Mouse (Mus musculus): Measurements from ENCODE around the gene Axin2. TPM values are rescaled to one million over a fixed set of nuclear protein-coding genes. Genes with fewer than 3 reads are reported as not detected.

Gene Axin2
- polyA plus RNA-seq, 1 experiment from 2014 or later, result 11.0 TPM

- Histone ChIP-seq H3K9ac (replicated peaks; ENCODE audit: low read depth) (no peak overlapping the region), H3K27ac (ENCODE audit: low read length) (no peak overlapping the region), H3K4me2 (replicated peaks; ENCODE audit: low read depth, low read length) (no peak overlapping the region), H3K36me3 (ENCODE audit: insufficient read depth, low read length) (peaks cover 4% of the 10 kb centered on the region; the same call in 1 of the 2 replicates), H3K27me3 (replicated peaks; ENCODE audit: insufficient read depth, low read length) (no peaks in the 10 kb centered on the region), H3K4me3 (ENCODE audit: low read depth, low read length) (no peak overlapping the region), H3K9me3 (ENCODE audit: low read length) (no peaks in the 10 kb centered on the region), H3K4me1 (ENCODE audit: insufficient read depth, low read depth, low read length) (peaks cover 14% of the 10 kb centered on the region; the same call in 1 of the 2 replicates)
- 81% methylated on average over 6 of the region's 6 CpGs for WGBS
- no peak for DNase-seq (ENCODE audit: low spot score)
- ATAC-seq, result no peak
- TF ChIP-seq CTCF (IDR thresholded peaks at IDR 0.05) (no peak), EP300 (IDR thresholded peaks at IDR 0.05) (no peak)
Observed at GRCm38 (mm10) chr11:108929700-108930099, 9.6 kb downstream of the Axin2 start.

DNA sequence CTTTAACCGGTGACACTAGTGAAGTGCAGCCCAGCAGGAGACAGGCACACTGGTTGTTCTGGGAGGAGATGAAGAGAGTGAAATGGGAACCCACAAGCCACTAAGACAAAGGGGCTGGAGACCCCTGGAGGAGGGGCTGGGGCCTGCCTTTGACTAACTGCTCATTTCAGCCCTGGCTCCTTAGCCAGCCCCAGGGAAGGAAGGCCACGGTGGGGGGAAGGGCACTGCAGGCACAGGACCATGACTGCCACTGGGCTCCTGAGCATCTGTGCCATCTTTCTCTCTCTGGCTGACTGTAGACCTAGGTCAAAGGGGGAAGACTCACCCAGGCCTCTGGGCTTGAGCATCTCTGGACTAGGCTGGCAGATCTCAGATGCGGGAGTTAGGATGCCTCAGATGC is 10.5 kb downstream of the Axin2 start:
- H3K9ac ChIP-seq (replicated peaks; ENCODE audit: low read depth), result no peak overlapping the region
- no peak for ATAC-seq
- DNase-seq (ENCODE audit: low spot score), result no peak
- no peak overlapping the region for H3K27ac ChIP-seq (ENCODE audit: low read length)
- H3K36me3 ChIP-seq (ENCODE audit: insufficient read depth, low read length), result peaks cover 4% of the 10 kb centered on the region; the same call in 1 of the 2 replicates
- H3K4me3 ChIP-seq (ENCODE audit: low read depth, low read length), result no peak overlapping the region
- H3K9me3 ChIP-seq (ENCODE audit: low read length), result no peaks in the 10 kb centered on the region
- H3K4me2 ChIP-seq (replicated peaks; ENCODE audit: low read depth, low read length), result no peak overlapping the region
- TF ChIP-seq EP300 (IDR thresholded peaks at IDR 0.05), result no peak
- TF ChIP-seq CTCF (IDR thresholded peaks at IDR 0.05), result no peak
- H3K4me1 ChIP-seq (ENCODE audit: insufficient read depth, low read depth, low read length), result peaks cover 11% of the 10 kb centered on the region; the same call in 1 of the 2 replicates
- WGBS, result 61% methylated on average over 2 of the region's 3 CpGs
- H3K27me3 ChIP-seq (replicated peaks; ENCODE audit: insufficient read depth, low read length), result no peaks in the 10 kb centered on the region

DNA sequence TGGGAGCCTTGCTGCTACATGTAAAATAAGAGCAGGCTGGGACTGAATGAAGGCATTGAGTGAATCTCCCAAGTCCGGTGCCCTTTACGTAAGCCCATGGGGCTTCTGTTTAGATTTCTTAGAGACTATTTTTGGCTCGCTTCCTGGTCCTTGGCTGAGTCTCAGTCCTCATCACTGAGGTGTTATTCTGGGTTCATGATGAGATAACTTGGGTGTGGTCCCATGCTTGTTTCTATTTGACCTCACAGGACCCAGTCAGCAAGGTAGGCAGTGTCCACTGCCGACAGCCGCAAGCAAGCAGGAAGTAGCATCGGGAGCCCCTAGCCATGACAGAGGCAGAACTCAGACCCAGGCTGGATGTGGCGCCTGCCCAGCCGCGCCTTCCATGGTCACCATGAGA is 13.7 kb downstream of the Axin2 start:
- peaks cover 4% of the 10 kb centered on the region; the same call in 1 of the 2 replicates for H3K36me3 ChIP-seq (ENCODE audit: insufficient read depth, low read length)

GRCm38 (mm10) chr11:108935128-108935868 is 15.1 kb downstream of the Axin2 start:
- no peak overlapping the region for H3K4me2 ChIP-seq (replicated peaks; ENCODE audit: low read depth, low read length)
- H3K9ac ChIP-seq (replicated peaks; ENCODE audit: low read depth), result no peak overlapping the region
- DNase-seq (ENCODE audit: low spot score) (no peak), ATAC-seq (peak; percentile 18; the same call in 1 of the 2 replicates)
- H3K27ac ChIP-seq (ENCODE audit: low read length), result no peak overlapping the region
- no peaks in the 10 kb centered on the region; the same call in 1 of the 2 replicates for H3K4me1 ChIP-seq (ENCODE audit: insufficient read depth, low read depth, low read length)
- 64% methylated on average over 16 of the region's 18 CpGs for WGBS
- no peaks in the 10 kb centered on the region for H3K27me3 ChIP-seq (replicated peaks; ENCODE audit: insufficient read depth, low read length)
- H3K9me3 ChIP-seq (ENCODE audit: low read length), result no peaks in the 10 kb centered on the region
- H3K4me3 ChIP-seq (ENCODE audit: low read depth, low read length), result no peak overlapping the region
- peaks cover 9% of the 10 kb centered on the region; the same call in 1 of the 2 replicates for H3K36me3 ChIP-seq (ENCODE audit: insufficient read depth, low read length)
- no peak for TF ChIP-seq CTCF (IDR thresholded peaks at IDR 0.05)
- TF ChIP-seq EP300 (IDR thresholded peaks at IDR 0.05), result no peak

More for the DNA sequence above, 13.7 kb downstream of the Axin2 start:
- H3K4me3 ChIP-seq (ENCODE audit: low read depth, low read length), result no peak overlapping the region
- no peaks in the 10 kb centered on the region for H3K27me3 ChIP-seq (replicated peaks; ENCODE audit: insufficient read depth, low read length)
- H3K9ac ChIP-seq (replicated peaks; ENCODE audit: low read depth), result no peak overlapping the region
- WGBS, result 45% methylated on average over 9 of the region's 9 CpGs
- peak; percentile 60 for ATAC-seq
- H3K27ac ChIP-seq (ENCODE audit: low read length), result no peak overlapping the region
- peak; percentile 69; the same call in 1 of the 2 replicates for TF ChIP-seq EP300 (IDR thresholded peaks at IDR 0.05)
- no peak for TF ChIP-seq CTCF (IDR thresholded peaks at IDR 0.05)
- no peak overlapping the region for H3K4me2 ChIP-seq (replicated peaks; ENCODE audit: low read depth, low read length)
- no peaks in the 10 kb centered on the region for H3K9me3 ChIP-seq (ENCODE audit: low read length)
- H3K4me1 ChIP-seq (ENCODE audit: insufficient read depth, low read depth, low read length), result no peaks in the 10 kb centered on the region; the same call in 1 of the 2 replicates
- peak; percentile 81 for DNase-seq (ENCODE audit: low spot score)

DNA sequence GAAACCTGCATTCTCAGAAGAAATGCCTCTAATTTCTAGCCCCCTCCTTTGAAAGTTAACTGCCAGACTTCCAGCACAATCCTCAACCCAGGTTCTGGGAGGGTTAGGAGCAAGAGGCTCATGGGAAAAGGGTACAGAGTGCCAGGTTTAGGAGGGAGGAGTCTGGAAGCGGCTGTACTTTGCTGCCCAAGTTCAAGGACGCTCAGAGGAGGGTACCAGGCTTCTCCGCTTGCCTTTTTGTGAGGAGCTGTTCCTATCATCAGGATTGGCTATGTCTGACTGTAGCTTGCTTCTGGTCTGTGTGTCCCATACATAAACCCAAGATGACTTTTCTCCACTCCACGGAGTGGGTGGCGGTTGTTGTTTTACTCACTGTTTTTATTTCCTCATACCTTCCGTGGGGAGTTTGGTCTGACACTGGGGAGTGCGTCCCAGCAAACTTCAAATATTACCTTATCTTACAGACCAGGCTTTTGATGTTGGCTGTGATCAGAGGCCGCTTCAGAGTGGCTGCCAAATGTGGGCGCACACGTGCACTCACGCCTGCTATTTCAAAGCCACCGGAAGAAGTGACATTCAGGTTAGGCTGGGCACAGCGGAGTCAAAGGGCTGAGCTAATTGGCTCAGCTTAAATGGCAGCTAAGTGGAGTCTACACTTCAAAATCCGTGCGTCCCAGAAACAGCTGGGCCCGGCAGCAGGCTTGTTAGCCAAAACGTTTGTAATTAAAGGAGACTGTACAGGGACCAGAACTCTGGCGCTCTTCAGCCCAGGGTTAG is 16.1 kb downstream of the Axin2 start:
- Histone ChIP-seq H3K27me3 (replicated peaks; ENCODE audit: insufficient read depth, low read length) (no peaks in the 10 kb centered on the region), H3K4me1 (ENCODE audit: insufficient read depth, low read depth, low read length) (no peaks in the 10 kb centered on the region; the same call in 1 of the 2 replicates), H3K27ac (ENCODE audit: low read length) (0 out of 2 replicates have a peak overlapping the region, but pooled peaks have one; percentile 38), H3K9ac (replicated peaks; ENCODE audit: low read depth) (no peak overlapping the region), H3K4me2 (replicated peaks; ENCODE audit: low read depth, low read length) (no peak overlapping the region), H3K4me3 (ENCODE audit: low read depth, low read length) (no peak overlapping the region), H3K36me3 (ENCODE audit: insufficient read depth, low read length) (peaks cover 9% of the 10 kb centered on the region; the same call in 1 of the 2 replicates), H3K9me3 (ENCODE audit: low read length) (no peaks in the 10 kb centered on the region)
- no peak for TF ChIP-seq EP300 (IDR thresholded peaks at IDR 0.05)
- TF ChIP-seq CTCF (IDR thresholded peaks at IDR 0.05), result no peak
- WGBS, result 47% methylated on average over 18 of the region's 18 CpGs
- ATAC-seq, result no peak
- DNase-seq (ENCODE audit: low spot score), result no peak
